Mouse (Mus musculus): ENCODE data around the gene Arfgef3. TPM values are rescaled to one million over a fixed set of nuclear protein-coding genes. Genes with fewer than 3 reads are reported as not detected.

Arfgef3 gene
- polyA plus RNA-seq, 1 experiment from 2014 or later, result 0.20 TPM

Other genes with a start within 250 kb of the Arfgef3 start
- gene Hebp2, start 197.9 kb downstream of the Arfgef3 start, polyA plus RNA-seq (2016; fragmentation: Nextera tagmentation; extraction: Ambion mirVana), result 19.7 and 20.0 TPM in 2 replicates
- 0.11 TPM in 1 of 2 replicates, not detected in the other for gene Gm4922, start 42.8 kb upstream of the Arfgef3 start, polyA plus RNA-seq (2016; fragmentation: Nextera tagmentation; extraction: Ambion mirVana)
- gene Perp, start 101.1 kb upstream of the Arfgef3 start, polyA plus RNA-seq (2016; fragmentation: Nextera tagmentation; extraction: Ambion mirVana), result 61.1 and 63.7 TPM in 2 replicates

Data from limb, embryonic 12.5 days (tissue).